Mouse (Mus musculus) cerebellum, postnatal 4 days (tissue): ENCODE measurements around the gene Clstn3.
"Not testable (repeated sequence)": the region's sequence is repeated elsewhere in the genome, so short reads cannot be mapped to it uniquely, and the experiment has no call there.

ENCODE experiments used
- DNase-seq, 2 experiments: peaks; one replicate each; pipeline ENCODE4 v3.0.0; 2022; ENCODE audit warnings: low spot score in 2 of 2, mixed read lengths in 1 of 2

The Clstn3 gene

DNA sequence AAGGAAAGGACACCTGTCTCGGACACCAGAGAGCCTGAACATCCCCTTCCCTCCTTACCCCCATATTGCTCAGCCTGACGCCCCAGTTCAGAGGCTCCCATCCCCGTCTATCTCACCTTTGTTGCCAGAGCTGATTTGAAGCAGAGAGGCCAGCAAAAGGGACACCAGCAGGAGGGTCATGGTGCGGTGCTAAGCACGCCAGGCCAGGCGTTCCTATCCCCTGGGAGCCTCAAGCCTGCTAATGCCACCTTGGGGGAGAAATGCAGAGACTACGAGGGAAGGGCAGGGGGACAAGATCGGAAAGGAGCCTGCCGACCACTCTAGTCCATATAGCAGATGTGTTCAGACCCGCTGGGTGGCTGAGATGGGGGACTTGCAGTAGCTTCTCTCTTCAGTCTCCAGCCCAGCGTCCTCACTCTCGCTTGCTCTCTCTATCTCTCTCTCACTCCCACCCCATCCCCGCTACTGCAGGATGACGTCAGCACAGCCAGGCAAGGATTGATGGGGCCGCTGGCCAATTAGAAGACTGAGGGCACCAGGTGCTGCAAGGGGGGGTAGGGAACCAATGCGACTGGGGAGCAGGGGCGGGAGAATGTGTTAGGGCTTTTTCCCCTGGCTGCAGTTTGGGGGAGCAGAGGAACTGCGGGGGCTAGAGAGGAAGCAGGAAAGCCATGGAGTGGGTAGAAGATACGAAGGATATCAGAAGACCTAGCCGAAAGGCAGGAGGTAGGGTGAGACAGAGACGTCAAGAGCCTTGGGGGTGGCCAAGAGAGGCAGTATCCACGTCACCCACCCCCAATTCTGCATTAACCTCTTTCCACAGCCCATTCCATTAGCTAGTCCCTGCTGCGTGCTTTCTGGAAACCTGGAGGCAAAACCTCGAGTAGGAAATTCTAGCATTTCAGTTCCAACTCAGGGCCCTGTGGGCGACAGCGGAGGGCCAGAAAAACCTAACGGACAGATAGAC, at the start of gene Clstn3:
Gene Clstn3 (minus strand): TSS at position 490 of the 967 bp plus-strand sequence.
- peak; percentile 82 to 91 for DNase-seq

DNA sequence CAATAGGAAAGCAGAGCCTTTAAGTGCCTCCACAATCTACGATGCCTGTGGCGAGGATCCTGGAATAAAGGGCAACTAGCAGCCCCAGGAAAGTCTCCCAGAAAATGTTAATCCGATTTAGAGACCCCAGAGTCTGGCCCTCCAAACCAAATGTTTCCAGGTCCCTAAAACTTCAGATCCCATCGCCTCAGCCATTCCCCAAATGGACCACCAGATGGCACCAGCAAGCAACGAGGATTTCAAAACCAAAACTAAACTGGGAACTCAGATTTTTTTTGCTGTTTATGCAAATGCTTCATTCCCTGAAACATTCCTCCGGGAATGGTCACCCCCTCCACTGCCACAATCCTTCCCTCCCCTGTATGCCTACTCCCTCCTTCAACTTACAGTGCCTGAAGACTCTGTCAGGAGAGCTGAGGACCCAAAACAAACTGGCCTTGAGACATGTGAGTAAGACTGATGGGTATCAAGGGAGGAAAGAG, 47.8 kb upstream of the Clstn3 start, which contains the start of gene C1ra:
Gene C1ra (plus strand): TSS at position 51 of the 482 bp plus-strand sequence.
- peak in 1 of 2 experiments; percentile 51 for DNase-seq

DNA sequence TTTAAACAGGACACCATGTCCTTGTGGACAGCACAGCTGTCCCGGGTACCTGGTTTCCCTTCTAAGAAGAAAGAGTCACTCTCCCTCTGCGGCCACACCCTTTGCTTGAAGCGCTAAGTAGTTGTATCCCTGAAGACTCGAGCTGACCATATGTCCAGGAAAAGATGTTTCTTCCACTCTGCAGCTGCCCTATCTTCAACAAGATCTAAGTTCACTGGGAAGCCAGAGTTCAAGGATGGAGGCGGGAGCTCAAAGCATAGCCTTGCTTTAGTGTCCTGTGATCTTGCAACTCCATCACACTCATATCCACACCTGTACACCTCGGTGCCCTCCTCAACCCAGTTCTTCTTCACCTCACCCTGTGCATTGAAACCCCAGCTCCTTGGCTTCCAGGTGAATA, 47.3 kb upstream of the Clstn3 start:
- no peak for DNase-seq

DNA sequence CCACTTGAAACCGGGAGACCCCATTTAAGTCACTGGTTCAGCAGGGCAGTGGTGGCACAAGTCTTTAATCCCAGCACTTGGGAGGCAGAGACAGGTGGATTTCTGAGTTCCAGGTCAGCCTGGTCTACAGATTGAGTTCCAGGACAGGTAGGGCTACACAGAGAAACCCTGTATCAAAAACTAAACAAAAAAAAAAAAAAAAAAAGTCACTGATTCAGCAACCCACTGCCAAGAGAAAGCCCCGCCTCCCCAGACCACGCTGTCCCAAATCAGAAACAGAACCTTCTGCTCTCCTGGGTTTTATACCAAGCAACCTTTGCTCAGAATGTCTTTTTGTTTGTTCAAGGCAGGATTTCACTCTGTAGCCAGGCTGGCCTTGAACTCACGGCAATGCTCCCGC, 44.6 kb upstream of the Clstn3 start:
- DNase-seq, result not testable (repeated sequence)

GRCm38 (mm10) chr6:124508292-124508691, 43.7 kb upstream of the Clstn3 start:
- no peak for DNase-seq

- DNase-seq, result no peak
Measured at GRCm38 (mm10) chr6:124506991-124507390, 42.4 kb upstream of the Clstn3 start.

GRCm38 (mm10) chr6:124505028-124505427, 40.4 kb upstream of the Clstn3 start:
- DNase-seq, result no peak

- no peak for DNase-seq
Measured at GRCm38 (mm10) chr6:124502021-124502420, 37.4 kb upstream of the Clstn3 start.

DNA sequence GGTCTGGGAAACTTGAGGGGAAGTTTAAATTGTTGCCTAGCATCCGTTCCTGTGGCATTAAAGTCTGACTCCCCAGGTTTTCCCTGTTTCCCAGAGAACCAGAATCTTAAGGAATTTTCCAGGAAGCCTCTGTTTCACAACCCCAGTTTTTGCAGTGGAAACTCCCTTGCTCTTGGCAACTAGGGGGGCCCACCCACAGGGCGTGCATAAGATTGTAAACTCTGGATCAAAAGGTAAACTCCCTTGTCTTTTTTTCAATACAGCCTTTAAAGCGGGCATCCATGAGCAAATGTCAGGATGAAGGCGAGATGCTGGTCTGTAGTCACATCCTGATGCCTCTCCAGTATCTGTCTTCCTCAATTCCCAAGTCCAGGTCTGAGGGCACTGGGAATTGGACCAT, 36.9 kb upstream of the Clstn3 start:
- DNase-seq, result no peak

- no peak for DNase-seq
Measured at GRCm38 (mm10) chr6:124499914-124500566, 35.4 kb upstream of the Clstn3 start.

GRCm38 (mm10) chr6:124496054-124496453, 31.5 kb upstream of the Clstn3 start:
- no peak for DNase-seq

DNA sequence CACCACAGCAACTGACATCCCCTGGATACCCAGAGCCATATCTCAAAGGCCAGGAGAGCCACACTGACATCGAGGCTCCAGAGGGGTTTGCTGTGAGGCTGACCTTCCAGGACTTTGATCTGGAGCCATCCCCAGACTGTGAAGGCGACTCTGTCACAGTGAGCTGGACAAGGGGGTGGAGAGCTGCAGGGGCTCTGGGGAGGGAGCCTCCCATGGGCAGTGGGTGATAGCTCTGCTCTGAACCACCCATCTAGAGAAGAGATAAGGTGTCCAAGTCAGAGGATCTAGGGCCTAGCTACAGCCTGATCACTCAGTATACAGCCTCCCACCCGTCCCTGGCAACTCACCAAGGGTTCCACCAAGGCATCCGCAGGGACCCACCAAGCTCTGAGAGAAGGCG, 29.3 kb upstream of the Clstn3 start:
- no peak for DNase-seq

DNA sequence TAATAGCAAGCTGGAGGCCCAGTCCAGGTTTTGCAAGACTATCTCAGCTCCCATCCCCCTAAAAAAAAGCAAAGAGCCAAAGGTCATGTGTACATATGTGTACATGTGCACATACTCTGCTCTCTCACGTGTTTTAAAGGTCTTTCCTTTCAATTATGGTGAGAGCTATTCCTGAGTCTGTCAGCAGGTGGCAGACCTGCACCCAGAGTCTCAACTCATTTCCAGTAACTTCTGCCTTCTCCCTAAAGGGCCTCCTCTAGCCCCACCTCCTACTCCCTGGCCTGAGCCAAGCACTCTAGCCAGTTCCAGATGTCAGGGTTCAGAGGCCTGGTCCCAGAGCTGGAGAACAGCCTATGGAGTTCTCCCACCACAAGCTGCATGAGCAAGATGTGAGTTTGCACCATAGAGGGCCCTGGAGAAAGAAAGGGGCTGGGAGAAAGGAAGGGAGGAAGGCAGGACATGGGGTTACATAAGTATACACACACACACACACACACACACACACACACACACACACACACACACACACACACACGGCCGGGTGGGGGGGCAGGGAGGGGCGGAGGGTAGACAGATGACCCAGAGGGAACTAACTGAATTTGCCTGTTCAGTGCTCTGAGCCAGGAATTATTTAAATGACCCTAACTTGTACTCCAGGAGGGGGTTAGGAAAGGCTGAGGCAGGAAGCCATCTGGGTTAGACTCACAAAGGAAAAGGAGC, 28.4 kb upstream of the Clstn3 start, which contains the start of gene C1rl:
Gene C1rl (plus strand): TSS at position 272 of the 720 bp plus-strand sequence.
- peak in 1 of 2 experiments; percentile 59 for DNase-seq

- DNase-seq, result no peak
Measured at GRCm38 (mm10) chr6:124491427-124491826, 26.8 kb upstream of the Clstn3 start.

- DNase-seq, result no peak
Measured at GRCm38 (mm10) chr6:124488952-124489351, 24.4 kb upstream of the Clstn3 start.

- DNase-seq, result no peak
Measured at GRCm38 (mm10) chr6:124487509-124487908, 22.9 kb upstream of the Clstn3 start.

- DNase-seq, result no peak
Measured at GRCm38 (mm10) chr6:124485414-124486144, 21.0 kb upstream of the Clstn3 start.

- DNase-seq, result no peak
Measured at GRCm38 (mm10) chr6:124484851-124485250, 20.3 kb upstream of the Clstn3 start.

GRCm38 (mm10) chr6:124483831-124484230, 19.2 kb upstream of the Clstn3 start:
- DNase-seq, result not testable (repeated sequence)

DNA sequence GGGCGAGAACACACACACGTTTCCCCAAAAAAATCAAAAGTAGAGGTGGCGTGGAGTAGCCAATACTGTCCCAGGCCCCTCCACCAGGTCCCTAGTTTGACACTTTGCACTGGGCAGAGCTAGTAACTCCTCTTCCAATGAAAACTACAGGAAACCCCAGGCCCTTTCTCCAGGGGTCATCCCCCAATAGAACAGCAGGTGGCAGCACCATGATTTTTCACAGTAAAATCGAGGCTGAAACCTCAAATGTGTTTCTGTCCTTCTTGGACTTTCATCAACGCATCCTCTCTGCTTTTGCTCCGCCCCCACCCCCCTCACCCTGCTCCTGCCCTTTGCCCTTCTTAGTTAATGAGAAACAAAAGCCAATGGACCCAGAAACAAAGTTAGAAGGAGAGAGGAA, 17.0 kb upstream of the Clstn3 start:
- DNase-seq, result peak in 1 of 2 experiments; percentile 51

DNA sequence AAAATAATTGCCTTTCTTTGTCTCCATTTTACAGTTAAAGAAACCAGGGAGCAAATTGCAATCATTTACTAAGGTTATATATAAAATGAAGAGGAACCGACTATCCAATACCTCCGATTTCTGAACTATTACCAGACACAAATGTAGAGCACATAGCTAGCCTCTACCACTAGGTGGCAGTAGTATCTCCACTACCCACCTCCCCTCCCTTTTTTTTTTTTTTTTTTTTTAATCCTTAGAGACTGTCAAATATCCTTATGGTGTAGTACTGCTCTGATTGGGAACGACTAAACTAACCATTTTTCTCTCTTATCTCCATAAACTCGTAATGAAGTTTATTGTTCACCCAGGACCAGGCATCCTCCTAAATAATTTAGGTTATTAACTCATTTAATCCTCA, 15.7 kb upstream of the Clstn3 start:
- no peak for DNase-seq
